Mouse (Mus musculus): ENCODE measurements around the gene Ttn. TPM values are rescaled to one million over a fixed set of nuclear protein-coding genes. Genes with fewer than 3 reads are reported as not detected.

The Ttn gene
- total and polyA plus RNA-seq, 3 experiments: under 0.01 to 0.03 TPM; not detected in 1

DNA sequence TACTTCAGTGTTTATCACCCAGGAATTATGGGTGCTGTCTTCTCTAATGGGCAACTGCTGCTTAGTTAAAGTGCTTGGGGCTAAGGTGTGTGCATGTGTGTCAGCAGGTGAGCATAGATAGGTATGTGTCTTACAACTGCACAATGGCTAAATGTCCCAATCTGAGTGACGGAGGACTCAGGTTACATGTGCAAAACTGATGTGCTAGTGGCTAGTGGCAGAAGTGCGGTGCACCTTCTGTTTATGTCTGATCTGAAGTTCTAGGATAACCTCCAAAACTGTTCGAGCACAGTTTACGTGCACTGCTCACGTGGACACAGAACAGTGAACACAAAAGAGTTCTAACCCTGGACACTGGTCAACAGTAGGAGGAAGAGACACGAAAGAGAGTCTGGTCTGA, 15.8 kb downstream of the Ttn start:
- Histone ChIP-seq H3K36me3 (ENCODE audit: control insufficient read depth in 1 of 2, insufficient read depth in 2 of 2, low read length in 2 of 2) (no peaks in the 10 kb centered on the region), H3K9ac (ENCODE audit: control insufficient read depth, low read depth, low read length, poor library complexity, severe bottlenecking) (no peak overlapping the region), H3K27me3 (ENCODE audit: control insufficient read depth in 1 of 2, insufficient read depth in 2 of 2, low read length in 2 of 2) (no peaks in the 10 kb centered on the region), H3K9me3 (replicated peaks; ENCODE audit: insufficient read depth, low read length) (no peaks in the 10 kb centered on the region), H3K4me1 (ENCODE audit: control insufficient read depth in 1 of 2, insufficient read depth in 2 of 2, low read length in 2 of 2) (no peaks in the 10 kb centered on the region), H3K4me3 (ENCODE audit: control insufficient read depth in 1 of 2, insufficient read depth in 1 of 2, low read depth in 2 of 2, low read length in 2 of 2) (no peak overlapping the region), H3K79me2 (ENCODE audit: control insufficient read depth, insufficient read depth, low read length, poor library complexity) (no peaks in the 10 kb centered on the region), H3K27ac (ENCODE audit: control insufficient read depth, low read depth, low read length) (no peak overlapping the region)
- no peak for DNase-seq (ENCODE audit: low read depth, low spot score)
- TF ChIP-seq CTCF (IDR thresholded peaks at IDR 0.05 in 2 of 3, conservative IDR thresholded peaks at IDR 0.05 in 1 of 3; ENCODE audit: control insufficient read depth in 1 of 3, insufficient read depth in 1 of 3, low read depth in 2 of 3, low read length in 3 of 3, poor library complexity in 1 of 3, severe bottlenecking in 1 of 3) (no peak), EP300 (IDR thresholded peaks at IDR 0.05; ENCODE audit: low read depth in 1 of 2, low read length in 2 of 2) (no peak), CHD2 (IDR thresholded peaks at IDR 0.05; ENCODE audit: low read length) (no peak), GATA1 (IDR thresholded peaks at IDR 0.05; ENCODE audit: low read depth, low read length) (no peak), USF1 (IDR thresholded peaks at IDR 0.05; ENCODE audit: low read depth, low read length) (no peak), GABPA (IDR thresholded peaks at IDR 0.05; ENCODE audit: low read depth, low read length) (no peak), MAZ (IDR thresholded peaks at IDR 0.05; ENCODE audit: low read depth, low read length) (no peak), MXI1 (IDR thresholded peaks at IDR 0.05; ENCODE audit: low read depth, low read length) (no peak), SMC3 (IDR thresholded peaks at IDR 0.05; ENCODE audit: low read depth, low read length) (no peak), ELF1 (IDR thresholded peaks at IDR 0.05; ENCODE audit: low read depth, low read length) (no peak), CHD1 (IDR thresholded peaks at IDR 0.05; ENCODE audit: low read depth, low read length) (no peak)

DNA sequence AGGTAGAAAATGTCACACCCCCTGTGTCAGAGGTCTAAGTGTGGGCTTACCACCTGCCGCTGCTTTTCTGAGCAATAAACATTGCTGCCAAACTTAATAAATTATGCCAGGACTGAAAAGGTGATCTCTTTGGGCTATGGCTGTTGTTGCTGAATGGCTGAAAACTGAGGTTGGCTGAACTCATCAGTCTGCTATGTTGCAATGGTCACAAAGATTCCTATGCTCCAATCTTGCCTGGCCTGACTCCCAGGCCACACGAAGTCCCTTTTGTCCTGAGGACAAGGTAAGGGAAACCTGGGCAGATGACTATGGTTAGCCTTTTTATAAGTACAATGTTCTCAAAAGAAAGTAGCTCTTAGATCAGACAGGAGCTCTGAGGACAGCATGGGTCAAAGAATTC, 16.3 kb downstream of the Ttn start:
- Histone ChIP-seq H3K79me2 (ENCODE audit: control insufficient read depth, insufficient read depth, low read length, poor library complexity) (no peaks in the 10 kb centered on the region), H3K27ac (ENCODE audit: control insufficient read depth, low read depth, low read length) (no peak overlapping the region), H3K4me3 (ENCODE audit: control insufficient read depth in 1 of 2, insufficient read depth in 1 of 2, low read depth in 2 of 2, low read length in 2 of 2) (no peak overlapping the region), H3K36me3 (ENCODE audit: control insufficient read depth in 1 of 2, insufficient read depth in 2 of 2, low read length in 2 of 2) (no peaks in the 10 kb centered on the region), H3K9me3 (replicated peaks; ENCODE audit: insufficient read depth, low read length) (no peaks in the 10 kb centered on the region), H3K4me1 (ENCODE audit: control insufficient read depth in 1 of 2, insufficient read depth in 2 of 2, low read length in 2 of 2) (no peaks in the 10 kb centered on the region), H3K27me3 (ENCODE audit: control insufficient read depth in 1 of 2, insufficient read depth in 2 of 2, low read length in 2 of 2) (no peaks in the 10 kb centered on the region), H3K9ac (ENCODE audit: control insufficient read depth, low read depth, low read length, poor library complexity, severe bottlenecking) (no peak overlapping the region)
- DNase-seq (ENCODE audit: low read depth, low spot score): no peak
- TF ChIP-seq TCF12 (IDR thresholded peaks at IDR 0.05; ENCODE audit: low read depth, low read length): no peak
- no peak for TF ChIP-seq ETS1 (IDR thresholded peaks at IDR 0.05; ENCODE audit: low read depth, low read length)
- TF ChIP-seq RAD21 (IDR thresholded peaks at IDR 0.05; ENCODE audit: low read depth, low read length): no peak
- no peak for TF ChIP-seq USF1 (IDR thresholded peaks at IDR 0.05; ENCODE audit: low read depth, low read length)
- TF ChIP-seq EP300 (IDR thresholded peaks at IDR 0.05; ENCODE audit: low read depth in 1 of 2, low read length in 2 of 2): no peak
- no peak for TF ChIP-seq TAL1 (IDR thresholded peaks at IDR 0.05; ENCODE audit: low read length)
- no peak for TF ChIP-seq ZNF384 (IDR thresholded peaks at IDR 0.05; ENCODE audit: low read depth, low read length)
- TF ChIP-seq GATA1 (IDR thresholded peaks at IDR 0.05; ENCODE audit: low read depth, low read length): no peak
- TF ChIP-seq MEF2A (IDR thresholded peaks at IDR 0.05; ENCODE audit: extremely low read depth, insufficient replicate concordance, low read depth, low read length, poor library complexity, severe bottlenecking): no peak

All from MEL (cell line).